Mouse (Mus musculus) kidney, postnatal 14 days (tissue): Measurements from ENCODE around the gene Srpr.

ENCODE experiments used
- DNase-seq: peaks from one replicate; pipeline ENCODE4 v3.0.0; 2022; ENCODE audit warnings: mixed read lengths

The Srpr gene

DNA sequence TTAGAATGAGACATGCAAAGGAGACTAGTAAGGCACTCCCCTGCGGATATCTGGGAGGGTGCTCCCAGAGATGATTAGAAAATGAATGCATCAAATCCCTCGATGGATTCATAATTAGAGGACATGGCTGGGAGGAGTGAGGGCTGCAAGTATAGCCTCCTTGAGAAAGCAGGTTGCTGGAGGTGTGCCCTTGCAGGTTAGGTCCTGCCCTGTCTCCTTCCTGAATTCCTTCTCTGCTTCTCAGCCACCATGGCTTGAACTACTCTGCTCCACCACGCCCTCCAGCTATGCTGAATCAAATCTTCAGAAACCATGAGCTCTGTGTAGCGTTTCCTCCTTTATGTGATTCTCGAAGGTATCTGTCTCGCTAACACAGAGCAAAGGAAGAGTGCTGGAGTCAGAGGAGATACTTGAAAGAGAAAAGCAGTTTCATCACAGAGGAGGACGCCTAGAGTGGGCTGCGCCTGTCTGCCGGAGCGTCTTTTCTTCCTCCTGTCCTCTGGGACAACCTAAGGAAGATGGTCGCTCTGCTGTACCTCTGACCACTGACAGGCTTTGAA is 6.9 kb upstream of the Srpr start:
- no peak for DNase-seq

DNA sequence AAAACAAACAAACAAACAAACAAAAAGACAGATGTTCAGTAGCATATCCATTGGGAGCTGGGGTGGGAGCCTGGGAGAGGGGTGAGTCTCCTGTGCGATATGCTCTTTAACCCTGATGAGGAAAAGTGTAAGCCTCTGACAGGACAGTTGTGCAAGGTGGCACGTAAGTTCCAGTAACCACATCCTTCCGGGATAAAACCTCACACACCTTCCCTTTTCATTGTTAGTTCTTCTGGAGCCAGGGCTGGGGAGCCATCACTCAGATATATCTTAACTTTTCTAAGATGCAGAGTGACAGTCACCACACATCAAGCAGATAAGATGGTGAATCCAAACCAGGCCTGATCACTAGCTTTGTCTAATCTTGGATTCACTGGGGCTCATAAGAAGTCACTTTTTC is 5.9 kb upstream of the Srpr start:
- DNase-seq: no peak

DNA sequence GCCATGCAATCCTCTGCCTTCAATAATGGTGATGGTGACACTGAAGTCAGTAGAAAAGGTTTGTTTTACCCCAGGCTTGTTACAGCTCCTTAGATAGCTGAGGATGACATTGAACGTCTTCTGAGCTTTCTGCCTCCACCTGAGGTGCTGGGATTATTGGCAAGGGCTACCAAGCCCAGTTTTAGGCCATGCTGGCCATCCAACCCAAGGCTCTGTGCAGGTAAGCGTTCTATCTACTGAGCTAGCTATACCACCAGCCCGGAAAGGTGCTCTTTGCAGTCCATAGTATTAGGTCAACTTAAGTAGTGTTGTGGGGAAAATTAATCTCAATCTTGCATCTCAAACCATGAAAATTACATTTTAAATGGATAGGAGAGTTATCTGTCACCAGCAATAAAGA is 2.4 kb upstream of the Srpr start:
- DNase-seq: no peak

DNA sequence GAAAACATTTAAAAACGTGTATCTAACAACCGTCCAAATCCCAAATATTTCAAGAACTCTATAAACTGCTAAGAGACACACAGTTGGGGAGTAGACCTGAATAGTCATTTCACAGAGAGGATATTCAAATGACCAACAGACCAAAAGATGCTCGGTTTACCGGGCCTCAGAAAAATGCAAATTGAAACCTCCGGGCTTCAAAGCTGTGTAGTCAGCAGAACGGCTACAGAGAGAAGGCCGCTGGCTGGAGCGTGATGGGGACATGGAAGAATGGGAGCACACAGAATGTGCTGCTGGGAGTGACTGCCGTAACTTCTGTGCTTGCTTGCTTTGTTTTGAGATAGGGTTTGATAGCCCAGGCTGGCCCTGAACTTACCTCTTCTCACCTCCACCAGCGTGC is 1.6 kb upstream of the Srpr start:
- no peak for DNase-seq

DNA sequence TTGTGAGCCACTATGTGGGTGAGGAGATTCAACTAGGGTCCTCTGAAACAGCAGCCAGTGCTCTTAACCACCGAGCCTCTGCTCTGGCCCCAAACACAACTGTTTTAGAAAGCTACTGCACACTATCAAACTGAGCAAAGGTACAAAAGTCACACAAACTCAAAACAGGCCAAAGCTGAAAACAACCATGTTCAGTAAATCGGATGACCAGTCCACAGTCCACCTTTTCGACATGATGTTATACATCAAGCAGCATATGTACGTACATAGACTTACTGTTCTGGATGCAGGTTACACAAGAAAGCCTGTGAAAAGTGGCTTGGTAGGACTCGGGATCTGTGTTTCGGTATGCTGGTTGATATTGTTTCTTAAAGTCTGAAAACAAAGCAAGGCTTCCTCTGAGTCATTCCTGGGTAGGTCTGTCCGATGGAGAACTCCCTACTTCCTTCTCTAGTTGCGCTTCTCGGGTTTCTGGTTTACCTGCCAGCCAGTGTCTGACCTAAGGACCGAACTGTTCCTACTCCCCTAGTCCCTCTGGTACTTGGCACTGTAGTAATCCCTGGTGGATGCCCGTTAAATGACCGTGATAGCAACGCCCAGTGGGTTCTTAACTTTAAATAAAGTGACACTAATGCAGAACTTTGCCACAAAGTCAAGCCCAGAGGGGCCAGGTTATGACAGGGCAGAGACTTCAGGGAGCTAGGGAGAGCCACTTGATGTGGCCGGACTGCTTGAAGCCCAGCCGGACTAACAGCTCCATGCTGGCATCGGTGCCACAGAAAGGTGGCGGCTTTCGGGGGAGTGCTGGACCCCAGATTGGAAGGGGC is 817 bp upstream of the Srpr start:
- no peak for DNase-seq

DNA sequence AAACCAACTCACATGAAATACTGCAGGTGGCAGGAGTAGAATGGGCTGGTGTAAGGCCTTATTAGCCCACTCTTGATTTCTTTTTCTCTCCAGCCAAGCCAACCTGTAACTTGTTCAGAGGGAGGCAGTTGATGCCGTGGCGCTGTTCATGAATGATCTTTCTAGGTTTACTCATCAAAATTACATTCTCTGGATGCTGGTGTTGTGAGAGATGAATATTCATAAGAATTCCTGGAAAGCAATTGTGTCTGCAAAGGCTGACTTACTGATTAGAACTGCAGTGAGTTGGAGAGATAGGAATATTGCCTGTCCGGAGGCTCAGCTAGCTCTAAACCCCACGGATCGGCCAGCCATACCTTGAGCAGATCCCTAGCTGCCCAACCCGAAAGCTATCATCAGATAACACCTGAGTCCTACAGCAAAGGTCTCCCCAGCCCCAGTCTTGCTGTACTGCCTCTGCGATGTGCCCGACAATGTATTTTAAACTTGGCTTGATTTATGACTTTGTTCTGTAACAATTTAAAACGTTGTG is 620 bp downstream of the Srpr start:
- DNase-seq: no peak

DNA sequence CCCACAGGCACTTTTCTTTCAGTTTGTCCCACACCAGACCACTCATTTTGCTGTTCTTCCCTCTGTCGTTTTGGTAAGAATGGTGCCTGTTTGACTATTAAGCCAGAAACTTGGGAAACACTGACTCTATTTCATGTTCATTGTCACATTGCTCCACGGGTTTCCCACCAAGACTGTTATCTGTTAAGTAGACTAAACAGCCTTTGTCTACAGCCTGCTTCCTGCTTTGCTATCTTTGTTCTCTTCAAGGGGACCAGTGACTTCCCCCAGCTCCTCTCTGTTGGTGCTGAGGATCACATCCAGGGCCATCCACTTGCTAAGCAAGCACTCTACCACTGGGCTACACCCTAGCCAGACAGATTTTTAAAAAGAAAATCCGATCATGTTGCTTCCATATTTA is 3.6 kb downstream of the Srpr start:
- DNase-seq: no peak

DNA sequence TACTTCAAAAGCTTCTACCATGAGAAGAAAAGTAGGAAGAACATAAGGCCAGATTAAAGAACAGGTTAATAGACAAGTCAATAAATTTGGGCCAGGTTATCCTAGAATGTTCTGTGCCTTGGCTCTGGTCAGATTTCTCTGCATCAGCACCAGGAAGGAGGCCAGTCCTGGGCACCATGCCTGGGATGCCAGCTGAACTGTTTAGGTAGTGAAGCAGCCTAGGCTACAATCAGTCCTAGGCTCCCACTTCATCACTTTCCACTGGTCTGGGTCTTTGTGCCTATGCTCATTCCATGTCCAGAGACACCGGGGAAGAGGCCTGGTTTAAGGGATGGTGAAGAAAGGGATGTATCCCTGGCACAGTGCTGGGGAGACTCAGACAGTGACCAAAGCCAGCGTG is 4.4 kb downstream of the Srpr start:
- no peak for DNase-seq

DNA sequence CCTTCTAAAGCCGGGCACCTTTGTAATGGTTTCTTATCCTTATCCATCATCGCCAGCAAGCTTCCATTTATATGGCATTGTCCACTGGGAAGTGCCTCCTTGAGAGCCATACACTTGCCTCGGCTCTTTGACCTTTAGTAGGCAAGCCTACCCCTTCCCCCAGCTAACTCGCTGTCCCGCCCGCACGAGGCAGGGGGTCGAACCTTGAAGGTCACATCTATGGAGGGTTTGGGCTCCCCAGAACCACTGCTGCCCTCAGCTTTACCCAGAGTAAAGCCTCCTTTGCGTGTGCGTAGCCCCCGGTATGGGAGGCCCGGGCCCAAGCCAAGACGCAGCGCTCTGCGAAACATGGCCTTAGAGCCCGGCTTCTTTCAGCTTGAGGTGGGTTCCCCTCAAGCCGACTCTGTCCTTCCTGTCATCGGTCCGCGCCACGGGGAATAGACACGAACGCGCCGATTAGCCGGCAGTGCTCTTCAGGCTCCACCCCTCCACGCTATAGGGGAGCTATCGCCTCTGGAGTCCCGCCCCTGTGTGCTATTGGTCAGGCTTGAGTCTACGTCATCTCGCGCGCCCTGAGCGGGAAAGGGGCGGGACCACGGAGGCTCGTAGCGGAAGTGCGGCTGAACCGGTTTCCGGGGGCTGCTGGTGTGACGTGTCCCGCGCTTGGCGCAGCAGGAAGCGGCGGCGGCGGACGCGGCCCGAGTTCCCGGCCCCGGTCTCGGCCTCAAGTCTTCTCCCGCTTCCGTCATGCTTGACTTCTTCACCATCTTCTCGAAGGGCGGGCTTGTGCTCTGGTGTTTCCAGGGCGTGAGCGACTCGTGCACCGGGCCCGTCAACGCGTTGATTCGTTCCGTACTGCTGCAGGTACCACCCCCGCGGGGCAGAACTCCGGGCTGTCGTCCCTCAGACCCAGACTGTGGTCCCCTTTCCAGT is 10.8 kb downstream of the Srpr start, which contains the start of gene Foxred1:
Foxred1 (minus strand) TSS at position 514 of the 933 bp plus-strand sequence.
- peak; percentile 99 for DNase-seq

DNA sequence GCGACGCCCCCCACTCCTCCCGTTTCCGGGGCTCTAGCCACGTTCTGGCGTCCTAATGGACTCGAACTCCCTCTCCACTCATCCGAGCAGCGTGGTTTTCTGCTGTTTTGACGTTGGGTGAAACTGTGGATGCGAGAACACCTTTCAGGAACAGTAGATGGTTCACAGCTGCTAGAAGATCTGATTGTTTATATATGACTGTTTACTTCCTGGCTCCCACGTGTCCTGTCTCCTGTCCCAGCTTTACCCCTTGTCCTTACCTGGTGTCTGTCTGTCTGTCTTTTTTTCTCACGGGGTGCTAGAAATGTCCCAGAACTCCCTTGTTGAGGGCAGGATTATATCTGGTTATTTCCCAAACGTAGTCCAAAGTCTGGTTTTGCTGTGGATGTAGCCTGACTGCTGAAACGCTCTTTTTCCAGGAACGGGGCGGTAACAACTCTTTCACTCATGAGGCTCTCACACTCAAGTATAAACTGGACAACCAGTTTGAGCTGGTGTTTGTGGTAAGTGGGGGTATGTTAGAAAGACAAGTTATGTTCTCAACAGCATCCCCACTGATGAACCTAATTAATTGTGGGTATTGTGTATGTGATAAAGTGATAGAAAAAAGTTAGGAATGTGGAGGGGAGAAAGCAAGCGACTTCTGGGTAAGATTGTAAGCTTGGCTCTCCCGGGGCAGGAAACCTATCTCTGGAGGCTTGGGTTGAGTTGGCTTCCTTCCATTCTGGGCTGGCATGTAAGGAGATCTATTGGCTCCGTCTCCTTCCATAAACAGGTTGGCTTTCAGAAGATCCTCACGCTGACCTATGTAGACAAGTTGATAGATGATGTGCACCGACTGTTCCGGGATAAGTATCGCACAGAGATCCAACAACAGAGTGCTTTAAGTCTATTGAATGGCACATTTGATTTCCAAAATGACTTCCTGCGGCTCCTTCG is 11.9 kb downstream of the Srpr start:
- DNase-seq: peak; percentile 12

DNA sequence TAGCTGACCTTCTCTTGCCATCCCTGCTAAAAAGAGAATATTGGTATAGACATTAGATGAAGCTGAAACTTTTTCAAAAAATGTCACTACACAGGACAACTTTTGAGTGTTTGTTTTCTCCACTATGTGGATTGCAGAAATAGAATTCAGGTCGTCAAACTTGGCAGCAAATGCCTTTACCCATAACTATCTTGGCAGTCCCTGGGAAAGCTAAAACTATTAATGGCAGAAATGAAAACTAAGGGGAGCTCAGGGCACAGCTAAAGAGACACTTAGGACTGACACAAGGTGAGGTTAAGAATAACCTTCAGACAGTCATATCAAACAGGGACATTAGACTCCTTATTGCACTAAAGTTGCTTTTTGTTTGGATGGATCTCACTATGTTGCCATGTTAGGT is 18.0 kb downstream of the Srpr start:
- DNase-seq: no peak

DNA sequence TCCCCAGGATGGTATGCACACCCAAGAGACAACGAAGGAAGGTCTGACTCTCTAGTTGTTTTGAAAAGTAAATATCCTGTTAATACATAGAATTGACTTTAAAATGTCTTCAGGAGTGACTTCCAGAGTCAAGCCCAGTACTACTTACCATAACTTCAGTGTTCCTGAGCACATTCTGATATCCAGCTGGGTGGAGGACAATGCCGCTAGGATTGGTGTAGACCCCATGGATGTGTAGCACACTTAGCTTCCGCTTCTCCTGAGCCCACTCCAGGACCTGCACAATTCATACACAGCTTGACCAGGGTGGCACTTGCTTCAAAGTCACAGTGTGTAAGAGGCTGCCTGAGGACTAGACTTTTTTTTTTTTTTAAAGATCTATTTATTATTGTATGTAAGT is 23.5 kb downstream of the Srpr start:
- DNase-seq: no peak

DNA sequence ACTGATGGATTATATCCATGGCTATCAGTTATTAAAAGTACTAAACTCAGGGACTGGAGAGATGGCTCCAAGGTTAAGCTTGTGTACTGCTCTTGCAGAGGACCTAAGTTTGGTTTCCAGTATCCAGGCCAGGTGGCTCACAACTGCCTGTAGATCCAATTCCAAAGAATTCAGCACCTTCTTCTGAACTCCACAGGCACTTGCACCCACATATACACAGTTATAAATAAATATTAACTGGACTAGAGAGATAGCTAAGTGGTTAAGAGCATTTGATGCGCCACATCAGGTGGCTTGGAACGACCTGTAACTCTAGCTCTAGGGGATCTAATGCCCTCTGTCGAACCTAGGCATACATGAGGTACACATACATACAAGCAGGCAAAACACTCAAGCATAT is 28.7 kb downstream of the Srpr start:
- DNase-seq: no peak

DNA sequence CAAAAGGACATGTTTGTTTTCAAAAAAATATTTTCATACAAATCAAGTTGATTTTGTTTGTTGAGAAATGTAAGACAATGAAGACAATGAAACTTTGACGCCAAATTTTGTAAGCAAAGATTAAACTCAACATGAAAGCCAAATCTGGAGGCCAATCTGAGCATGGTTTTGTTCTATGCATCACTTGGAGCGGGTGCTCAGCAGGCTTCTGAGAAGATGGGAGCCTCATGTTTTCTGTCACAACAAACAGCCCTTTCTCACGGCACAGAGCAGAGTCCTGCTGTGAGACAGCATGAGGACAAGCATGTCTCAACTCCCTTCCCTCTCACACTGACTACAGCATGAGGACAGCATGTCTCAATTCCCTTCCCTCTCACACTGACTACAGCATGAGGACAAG is 36.0 kb downstream of the Srpr start:
- DNase-seq: no peak

DNA sequence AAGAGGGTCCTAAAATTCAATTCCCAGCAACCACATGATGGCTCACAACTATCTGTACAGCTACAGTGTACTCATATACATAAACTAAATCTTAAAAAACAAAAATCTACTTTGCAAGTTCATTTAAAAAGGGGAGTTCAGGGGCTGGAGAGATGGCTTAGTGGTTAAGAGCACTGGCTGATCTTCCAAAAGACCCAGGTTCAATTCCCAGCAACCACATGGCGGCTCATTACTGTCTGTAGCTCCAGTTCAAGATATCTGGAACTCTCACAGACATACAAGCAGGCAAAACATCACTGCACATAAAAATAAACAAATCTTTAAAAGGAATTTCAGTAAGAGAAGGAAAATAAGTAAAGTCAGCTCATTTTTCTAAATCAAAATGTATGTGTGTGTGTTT is 38.4 kb downstream of the Srpr start:
- DNase-seq: no peak

DNA sequence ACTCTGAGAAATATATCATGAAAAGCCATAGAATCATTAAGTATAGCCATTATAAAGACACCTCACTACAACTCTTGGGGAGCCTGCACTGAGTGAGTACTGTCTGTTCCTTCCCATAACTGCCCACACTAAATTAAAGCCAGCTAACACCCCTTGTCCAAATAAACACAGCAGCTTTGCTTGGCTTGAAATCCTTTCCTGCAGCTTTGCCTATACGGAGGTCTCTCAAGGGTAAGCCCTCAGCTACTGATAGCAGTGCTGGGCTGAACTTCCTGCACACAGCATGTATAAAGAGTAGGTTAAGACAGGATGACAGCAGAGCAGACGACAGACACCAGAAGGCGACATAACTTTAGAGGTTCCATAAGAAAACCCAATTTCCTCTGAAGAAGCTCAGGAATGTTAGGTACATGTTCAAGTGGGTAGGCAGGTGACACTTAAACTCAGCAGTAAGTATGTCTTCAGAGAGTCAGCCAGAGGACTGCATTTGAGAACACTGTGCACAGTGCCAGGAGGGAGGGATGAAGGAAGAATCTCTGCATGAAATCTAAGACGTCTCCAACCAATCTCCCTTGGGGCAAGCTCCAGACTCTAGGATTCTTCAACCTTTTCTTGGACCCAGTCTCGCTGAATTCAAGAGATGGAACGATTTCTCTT is 39.1 kb downstream of the Srpr start:
- no peak for DNase-seq

DNA sequence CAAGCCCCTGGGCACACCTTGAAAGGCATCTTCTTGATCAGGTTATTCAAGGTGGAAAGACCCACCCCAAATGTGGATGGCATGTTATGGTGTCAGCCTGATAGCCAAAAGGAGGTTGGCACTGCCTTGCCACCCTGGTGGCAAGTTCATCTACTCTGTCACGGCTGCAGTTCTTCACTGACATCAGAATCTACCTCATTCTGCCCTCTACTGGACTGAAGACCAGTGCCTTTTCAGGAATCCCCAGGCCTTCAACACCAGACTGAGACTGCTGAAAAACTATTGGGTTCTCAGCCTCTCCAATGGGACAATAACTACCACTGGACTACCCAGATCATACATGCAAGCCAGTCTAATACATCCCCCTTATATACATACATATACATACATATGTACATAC is 39.8 kb downstream of the Srpr start:
- no peak for DNase-seq

DNA sequence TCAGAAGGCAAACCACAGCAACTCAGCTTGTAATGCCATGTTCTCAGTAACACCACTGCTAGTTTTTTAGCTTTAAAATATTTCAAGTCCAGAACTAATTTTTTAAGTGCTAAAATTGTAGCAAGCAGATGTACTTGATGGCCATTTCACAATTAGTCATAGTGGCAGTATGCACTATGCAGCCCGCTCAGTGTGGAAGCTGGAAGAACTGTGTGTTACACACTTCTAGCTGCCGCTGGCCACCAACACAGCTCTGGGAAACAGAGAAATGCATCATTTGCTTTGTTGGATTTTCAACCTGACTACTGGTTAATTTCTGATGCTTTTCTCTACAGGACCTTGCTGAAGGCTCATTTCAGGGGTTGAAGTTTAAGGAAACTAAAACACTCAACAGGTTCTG is 47.4 kb downstream of the Srpr start:
- no peak for DNase-seq

DNA sequence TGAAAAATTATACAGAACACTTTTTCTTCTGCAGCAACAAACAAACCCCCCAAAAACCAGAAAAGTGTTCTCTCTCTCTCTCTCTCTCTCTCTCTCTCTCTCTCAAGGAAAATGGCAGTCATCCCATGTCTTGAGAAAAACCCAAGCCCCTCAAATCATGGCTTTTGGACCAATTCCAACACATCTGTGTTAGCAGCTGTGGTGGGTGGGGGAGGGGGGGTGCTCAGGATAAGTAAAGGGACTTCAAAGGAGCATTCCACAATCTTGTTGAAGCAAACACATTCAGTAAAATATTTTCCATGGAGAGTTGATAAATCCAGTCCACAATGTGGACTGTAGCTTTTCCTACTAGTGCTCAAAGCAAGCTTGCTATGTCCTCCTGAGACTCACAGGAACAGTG is 49.5 kb downstream of the Srpr start:
- no peak for DNase-seq

DNA sequence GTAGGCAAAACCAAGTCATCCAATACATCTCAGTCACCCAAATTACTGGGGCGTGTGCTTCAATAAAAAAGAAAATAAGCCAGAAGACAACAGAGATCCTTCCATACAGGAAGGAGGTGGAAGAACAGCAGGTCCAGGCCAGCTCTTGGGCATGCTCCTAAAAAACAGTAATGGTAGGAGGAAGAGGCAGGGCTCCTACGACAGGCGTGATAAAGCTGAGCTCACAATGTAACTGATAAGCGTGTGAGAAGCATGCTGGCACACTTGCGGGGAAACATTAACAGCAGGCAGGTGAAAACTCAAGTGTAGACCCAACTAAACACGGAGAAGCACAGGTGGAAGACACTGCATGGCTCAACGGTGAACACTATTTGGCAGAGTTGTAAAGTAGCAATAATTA is 57.4 kb downstream of the Srpr start:
- no peak for DNase-seq

DNA sequence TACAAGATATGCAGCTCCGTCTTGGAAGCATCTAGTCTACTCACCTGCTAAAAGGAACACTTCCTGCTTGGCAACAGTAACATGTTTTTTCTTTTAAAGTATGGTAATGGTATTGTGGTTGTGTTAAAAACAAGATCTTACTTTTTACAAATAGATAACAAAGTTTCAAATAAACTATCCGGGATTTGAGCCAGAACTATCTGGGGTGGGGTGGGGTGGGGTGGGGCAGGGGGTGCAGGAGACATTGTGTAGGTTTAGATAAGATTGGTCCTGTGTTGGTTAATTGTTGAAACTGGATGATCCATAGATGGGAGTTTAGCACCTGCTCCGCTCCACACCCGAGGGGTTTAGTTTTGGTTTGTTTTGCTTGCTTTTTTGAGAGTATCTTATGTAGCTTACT is 62.4 kb downstream of the Srpr start:
- no peak for DNase-seq

DNA sequence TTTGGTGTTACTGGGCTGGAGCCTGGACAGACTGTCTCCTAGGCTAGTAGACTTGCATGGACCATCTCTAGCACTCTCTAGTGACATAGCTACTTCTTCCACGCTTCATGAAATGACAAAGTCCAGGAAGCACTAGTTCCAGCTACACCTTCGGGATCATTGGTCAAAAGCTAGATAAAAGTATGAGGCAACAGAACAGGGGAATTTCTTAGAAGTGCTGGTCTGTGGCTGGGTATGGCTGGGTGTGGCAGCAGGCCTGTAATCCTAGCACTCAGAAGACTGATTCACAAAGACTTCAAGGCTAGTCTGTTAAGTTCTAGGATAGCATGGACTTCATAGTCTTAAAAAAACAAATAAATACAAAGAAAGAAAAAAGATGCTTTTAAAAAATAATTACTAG is 63.5 kb downstream of the Srpr start:
- DNase-seq: no peak
